8 mouse cellular contexts compared by ENCODE assay signal in the genomic region with DNA sequence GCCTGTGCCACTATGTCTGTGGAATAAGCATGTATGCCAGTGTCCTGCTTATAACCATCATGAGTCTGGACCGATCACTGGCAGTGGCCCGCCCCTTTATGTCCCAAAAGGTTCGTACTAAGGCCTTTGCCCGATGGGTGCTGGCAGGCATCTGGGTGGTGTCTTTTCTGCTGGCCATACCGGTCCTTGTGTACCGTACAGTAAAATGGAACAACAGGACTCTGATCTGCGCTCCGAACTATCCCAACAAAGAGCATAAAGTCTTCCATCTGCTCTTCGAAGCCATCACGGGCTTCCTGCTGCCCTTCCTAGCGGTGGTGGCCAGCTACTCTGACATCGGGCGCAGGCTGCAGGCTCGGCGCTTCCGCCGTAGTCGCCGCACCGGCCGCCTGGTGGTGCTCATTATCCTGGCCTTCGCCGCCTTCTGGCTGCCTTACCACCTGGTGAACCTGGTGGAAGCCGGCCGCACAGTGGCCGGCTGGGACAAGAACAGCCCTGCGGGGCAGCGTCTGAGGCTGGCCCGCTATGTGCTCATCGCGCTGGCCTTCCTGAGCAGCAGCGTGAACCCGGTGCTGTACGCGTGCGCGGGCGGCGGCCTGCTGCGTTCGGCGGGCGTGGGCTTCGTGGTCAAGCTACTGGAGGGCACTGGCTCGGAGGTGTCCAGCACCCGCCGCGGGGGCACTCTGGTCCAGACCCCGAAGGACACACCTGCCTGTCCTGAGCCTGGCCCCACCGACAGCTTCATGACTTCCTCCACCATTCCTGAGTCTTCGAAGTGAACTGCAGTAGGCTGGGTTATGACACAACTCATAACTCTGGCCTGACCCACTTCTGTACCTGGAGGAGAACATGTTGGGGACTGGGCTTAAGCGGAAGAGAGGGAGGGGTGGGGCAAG. TPM values are rescaled to one million over a fixed set of nuclear protein-coding genes. Genes with fewer than 3 reads are reported as not detected.
A peak's percentile ranks its signal among the peaks of the same experiment; 100 is the strongest.
DNase-seq lines count a peak whose midpoint lies in the region; ATAC-seq and TF ChIP-seq lines count a peak whose summit lies in the region.

No protein-coding gene starts in this region.

- intact Hi-C loops in left cerebral cortex, adult 2 months (cut with DNase I): no loop called here

- H3K27me3 ChIP-seq in forebrain, embryonic 15.5 days: peaks cover 38% of the 10 kb centered on the region
- H3K27me3 ChIP-seq in hindbrain, embryonic 16.5 days (replicated peaks; ENCODE audit: control insufficient read depth, insufficient read depth, low read length): peaks cover 23% of the 10 kb centered on the region
- 0 out of 2 replicates have a peak, but pooled peaks cover 2% of the 10 kb centered on the region for H3K27me3 ChIP-seq in liver, adult 2 months (ENCODE audit: control insufficient read depth, insufficient read depth, low read length)
- peaks cover 52% of the 10 kb centered on the region for H3K27me3 ChIP-seq in midbrain, embryonic 15.5 days (replicated peaks)

- peak; percentile 56 for TF ChIP-seq CTCF in left cerebral cortex, adult 2 months (IDR thresholded peaks at IDR 0.05)
- TF ChIP-seq CTCF in liver, adult 2 months (IDR thresholded peaks at IDR 0.05; ENCODE audit: low read depth, low read length): peak; percentile 67

- peaks cover 2% of the 10 kb centered on the region for H3K4me1 ChIP-seq in forebrain, embryonic 15.5 days
- H3K4me1 ChIP-seq in hindbrain, embryonic 16.5 days (ENCODE audit: control insufficient read depth, insufficient read depth, low read depth, low read length): peaks cover 8% of the 10 kb centered on the region
- 0 out of 2 replicates have a peak, but pooled peaks cover 6% of the 10 kb centered on the region for H3K4me1 ChIP-seq in liver, adult 2 months (ENCODE audit: control insufficient read depth, insufficient read depth, low read length)
- H3K4me1 ChIP-seq in midbrain, embryonic 15.5 days: peaks cover 15% of the 10 kb centered on the region

- peak in 1 of 2 experiments; percentile 54 for DNase-seq in left cerebral cortex, adult 2 months (ENCODE audit: extremely low spot score in 1 of 2, low spot score in 2 of 2)
- no peak for DNase-seq in left cerebral cortex, adult 8-10 months (ENCODE audit: low spot score in 2 of 2)
- DNase-seq in cerebellum, adult 11 months: peak; percentile 74
- DNase-seq in liver, adult 2 months (ENCODE audit: extremely low read depth, low read depth, low spot score): peak; percentile 39

- WGBS in forebrain, embryonic 15.5 days: 11% methylated on average over 52 of the region's 52 CpGs
- WGBS in hindbrain, embryonic 16.5 days: 11% methylated on average over 52 of the region's 52 CpGs
- WGBS in liver, adult 2 months: 15% methylated on average over 52 of the region's 52 CpGs
- WGBS in midbrain, embryonic 15.5 days: 13% methylated on average over 52 of the region's 52 CpGs

- H3K9me3 ChIP-seq in forebrain, embryonic 15.5 days: no peaks in the 10 kb centered on the region
- H3K9me3 ChIP-seq in hindbrain, embryonic 16.5 days (ENCODE audit: control insufficient read depth, low read length): no peaks in the 10 kb centered on the region
- no peaks in the 10 kb centered on the region for H3K9me3 ChIP-seq in midbrain, embryonic 15.5 days

- H3K27ac ChIP-seq in left cerebral cortex, adult 2 months: no peak overlapping the region
- H3K27ac ChIP-seq in forebrain, embryonic 15.5 days (replicated peaks): no peak overlapping the region
- H3K27ac ChIP-seq in hindbrain, embryonic 16.5 days (ENCODE audit: low read depth, low read length): no peak overlapping the region; the same call in 1 of the 2 replicates
- H3K27ac ChIP-seq in liver, adult 2 months (replicated peaks; ENCODE audit: insufficient read depth, low read depth, low read length): no peak overlapping the region
- H3K27ac ChIP-seq in midbrain, embryonic 15.5 days: no peak overlapping the region

- H3K9ac ChIP-seq in forebrain, embryonic 15.5 days (replicated peaks): peak overlapping the region; percentile 56
- H3K9ac ChIP-seq in hindbrain, embryonic 16.5 days (ENCODE audit: low read depth, low read length): peak overlapping the region; percentile 70
- H3K9ac ChIP-seq in liver, adult 2 months (ENCODE audit: low read depth, low read length): peak overlapping the region; percentile 19
- peak overlapping the region; percentile 59 for H3K9ac ChIP-seq in midbrain, embryonic 15.5 days

- no peak for TF ChIP-seq POLR2A in liver, adult 2 months (IDR thresholded peaks at IDR 0.05; ENCODE audit: extremely low read depth, insufficient read depth, low read length)

- peak overlapping the region; percentile 82 for H3K4me2 ChIP-seq in forebrain, embryonic 15.5 days (replicated peaks)
- peak overlapping the region; percentile 84 for H3K4me2 ChIP-seq in hindbrain, embryonic 16.5 days (ENCODE audit: low read length)
- H3K4me2 ChIP-seq in midbrain, embryonic 15.5 days: peak overlapping the region; percentile 80

- peak overlapping the region; percentile 43 for H3K4me3 ChIP-seq in left cerebral cortex, adult 2 months
- peak overlapping the region; percentile 46 for H3K4me3 ChIP-seq in forebrain, embryonic 15.5 days
- peak overlapping the region; percentile 46 for H3K4me3 ChIP-seq in hindbrain, embryonic 16.5 days (ENCODE audit: low read length)
- H3K4me3 ChIP-seq in liver, adult 2 months (ENCODE audit: insufficient read depth, low read depth, low read length): peak overlapping the region; percentile 42; the same call in 1 of the 2 replicates
- peak overlapping the region; percentile 45 for H3K4me3 ChIP-seq in midbrain, embryonic 15.5 days

- H3K36me3 ChIP-seq in forebrain, embryonic 15.5 days: no peaks in the 10 kb centered on the region
- no peaks in the 10 kb centered on the region for H3K36me3 ChIP-seq in hindbrain, embryonic 16.5 days (ENCODE audit: control insufficient read depth, insufficient read depth, low read length)
- no peaks in the 10 kb centered on the region for H3K36me3 ChIP-seq in liver, adult 2 months (ENCODE audit: control insufficient read depth, insufficient read depth, low read length)
- no peaks in the 10 kb centered on the region for H3K36me3 ChIP-seq in midbrain, embryonic 15.5 days (replicated peaks)

- H3K79me2 ChIP-seq in liver, adult 2 months (ENCODE audit: control insufficient read depth, insufficient read depth, low read length): no peaks in the 10 kb centered on the region

- ATAC-seq in forebrain, embryonic 15.5 days (replicated peaks): peak; percentile 53
- peak; percentile 71 for ATAC-seq in hindbrain, embryonic 16.5 days
- peak; percentile 76 for ATAC-seq in midbrain, embryonic 15.5 days (replicated peaks)
- no peak for ATAC-seq in monocyte, adult 5-6 weeks (replicated peaks; ENCODE audit: insufficient number of reproducible peaks, low FRiP score, low TSS enrichment, poor library complexity, severe bottlenecking)

RNA-seq across cellular contexts. Expression of gene Ltb4r1, which starts 2.0 kb away (rescaled TPM):
- total RNA-seq in left cerebral cortex, adult 2 months (2021): under 1 TPM; 0.33 to 0.50 TPM
- total RNA-seq in left cerebral cortex, adult 8-10 months (2022): under 1 TPM in 3 of 4 experiments, not detected in 1; 0.26 to 0.65 (median 0.53) TPM
- 0.26 TPM in 1 of 2 replicates, not detected in the other for polyA plus RNA-seq in forebrain, embryonic 15.5 days (2015; fragmentation: Nextera tagmentation; extraction: Ambion mirVana)
- polyA plus RNA-seq in hindbrain, embryonic 16.5 days (2015; fragmentation: Nextera tagmentation; extraction: Ambion mirVana): 0.22 and 0.79 TPM in 2 replicates
- total RNA-seq in liver, adult 2 months (2014; rRNA removed): 0.28 and 0.34 TPM in 2 replicates
- 0.80 and 1.4 TPM in 2 replicates for polyA plus RNA-seq in liver, adult 2 months (2012; rRNA removed)
- polyA plus RNA-seq in midbrain, embryonic 15.5 days (2015; fragmentation: Nextera tagmentation; extraction: Ambion mirVana): 0.41 and 0.59 TPM in 2 replicates
- 14.5 to 27.0 TPM (median 18.8 TPM) in 3 replicates for total RNA-seq in monocyte, adult 5-6 weeks (2017)

RNA-seq across cellular contexts. Expression of gene Ltb4r2, which starts 6.5 kb away (rescaled TPM):
- under 1 TPM; 0.33 to 0.38 TPM for total RNA-seq in left cerebral cortex, adult 2 months (2021)
- total RNA-seq in left cerebral cortex, adult 8-10 months (2022): under 1 TPM; 0.21 to 0.28 (median 0.25) TPM
- 0.10 and 0.24 TPM in 2 replicates for polyA plus RNA-seq in forebrain, embryonic 15.5 days (2015; fragmentation: Nextera tagmentation; extraction: Ambion mirVana)
- 0.47 and 0.66 TPM in 2 replicates for polyA plus RNA-seq in hindbrain, embryonic 16.5 days (2015; fragmentation: Nextera tagmentation; extraction: Ambion mirVana)
- 0.74 and 0.94 TPM in 2 replicates for total RNA-seq in liver, adult 2 months (2014; rRNA removed)
- 1.9 and 2.6 TPM in 2 replicates for polyA plus RNA-seq in liver, adult 2 months (2012; rRNA removed)
- 0.67 and 0.70 TPM in 2 replicates for polyA plus RNA-seq in midbrain, embryonic 15.5 days (2015; fragmentation: Nextera tagmentation; extraction: Ambion mirVana)
- total RNA-seq in monocyte, adult 5-6 weeks (2017): 0.10 to 1.2 TPM (median 0.29 TPM) in 3 replicates

RNA-seq across cellular contexts. Expression of gene Cideb, which starts 9.5 kb away (rescaled TPM):
- 1 to 10 TPM; 2.5 to 2.7 TPM for total RNA-seq in left cerebral cortex, adult 2 months (2021)
- total RNA-seq in left cerebral cortex, adult 8-10 months (2022): 1 to 10 TPM; 1.5 to 3.1 (median 2.4) TPM
- 0.15 and 0.29 TPM in 2 replicates for polyA plus RNA-seq in forebrain, embryonic 15.5 days (2015; fragmentation: Nextera tagmentation; extraction: Ambion mirVana)
- 0.17 and 0.63 TPM in 2 replicates for polyA plus RNA-seq in hindbrain, embryonic 16.5 days (2015; fragmentation: Nextera tagmentation; extraction: Ambion mirVana)
- 101 and 128 TPM in 2 replicates for total RNA-seq in liver, adult 2 months (2014; rRNA removed)
- 483 and 586 TPM in 2 replicates for polyA plus RNA-seq in liver, adult 2 months (2012; rRNA removed)
- 0.25 and 0.66 TPM in 2 replicates for polyA plus RNA-seq in midbrain, embryonic 15.5 days (2015; fragmentation: Nextera tagmentation; extraction: Ambion mirVana)
- total RNA-seq in monocyte, adult 5-6 weeks (2017): 1.0 to 1.3 TPM in 2 of 3 replicates, not detected in the other

RNA-seq across cellular contexts. Expression of gene Adcy4, which starts 16.1 kb away (rescaled TPM):
- 1 to 10 TPM; 3.0 to 6.3 TPM for total RNA-seq in left cerebral cortex, adult 2 months (2021)
- total RNA-seq in left cerebral cortex, adult 8-10 months (2022): 1 to 10 TPM; 3.3 to 6.2 (median 4.7) TPM
- 2.9 and 4.0 TPM in 2 replicates for polyA plus RNA-seq in forebrain, embryonic 15.5 days (2015; fragmentation: Nextera tagmentation; extraction: Ambion mirVana)
- polyA plus RNA-seq in hindbrain, embryonic 16.5 days (2015; fragmentation: Nextera tagmentation; extraction: Ambion mirVana): 3.5 and 5.1 TPM in 2 replicates
- 2.4 and 3.6 TPM in 2 replicates for total RNA-seq in liver, adult 2 months (2014; rRNA removed)
- polyA plus RNA-seq in liver, adult 2 months (2012; rRNA removed): 3.3 and 4.5 TPM in 2 replicates
- polyA plus RNA-seq in midbrain, embryonic 15.5 days (2015; fragmentation: Nextera tagmentation; extraction: Ambion mirVana): 5.7 and 6.2 TPM in 2 replicates
- total RNA-seq in monocyte, adult 5-6 weeks (2017): 2.2 to 4.2 TPM (median 2.5 TPM) in 3 replicates

RNA-seq across cellular contexts. Expression of gene Ripk3, which starts 20.9 kb away (rescaled TPM):
- total RNA-seq in left cerebral cortex, adult 2 months (2021): 1 to 10 TPM; 1.2 to 1.3 TPM
- under 1 TPM in 2 of 4 experiments, not detected in 2; 0.73 to 0.98 TPM for total RNA-seq in left cerebral cortex, adult 8-10 months (2022)
- 1.1 and 2.3 TPM in 2 replicates for polyA plus RNA-seq in forebrain, embryonic 15.5 days (2015; fragmentation: Nextera tagmentation; extraction: Ambion mirVana)
- 2.3 and 3.6 TPM in 2 replicates for polyA plus RNA-seq in hindbrain, embryonic 16.5 days (2015; fragmentation: Nextera tagmentation; extraction: Ambion mirVana)
- 0.94 and 1.8 TPM in 2 replicates for total RNA-seq in liver, adult 2 months (2014; rRNA removed)
- 1.4 and 4.0 TPM in 2 replicates for polyA plus RNA-seq in liver, adult 2 months (2012; rRNA removed)
- 2.3 and 2.7 TPM in 2 replicates for polyA plus RNA-seq in midbrain, embryonic 15.5 days (2015; fragmentation: Nextera tagmentation; extraction: Ambion mirVana)
- 18.7 to 37.5 TPM (median 30.9 TPM) in 3 replicates for total RNA-seq in monocyte, adult 5-6 weeks (2017)

Comparison
In these comparisons a context has a peak if more than half of its experiments do, and no peak if none do; other contexts are left out.
1. DNase-seq: peak in cerebellum, adult 11 months (single experiment) and liver, adult 2 months (single experiment); none in left cerebral cortex, adult 8-10 months (0 of 2).
2. H3K9ac ChIP-seq: peak in every context shown above with its lines; median percentile 70 in hindbrain, embryonic 16.5 days; 59 in midbrain, embryonic 15.5 days; 56 in forebrain, embryonic 15.5 days; 19 in liver, adult 2 months.
3. RNA of gene Cideb, which starts 9.5 kb away (total RNA-seq): 101 to 128 TPM in liver, adult 2 months; 1.5 to 3.1 TPM in left cerebral cortex, adult 8-10 months, 2.5 to 2.7 TPM in left cerebral cortex, adult 2 months and 1.0 to 1.3 TPM in monocyte, adult 5-6 weeks; every median in the first group is over 10 times any median in the second.
4. Peak in every context shown above with its lines, with median percentiles within 50 percentile points of each other: H3K4me3 ChIP-seq and H3K4me2 ChIP-seq.